Mouse (Mus musculus) stomach, embryonic 16.5 days (tissue): Measurements from ENCODE around the gene Hlcs. TPM values are rescaled to one million over a fixed set of nuclear protein-coding genes. Genes with fewer than 3 reads are reported as not detected.

Experiments used
- ATAC-seq: fragments of 200-750 bp; cut with Nextera tagmentation; 2 replicates; pipeline ENCODE4 v1.8.0; 2017; ENCODE audit warnings: moderate number of reproducible peaks, moderate TSS enrichment; ENCODE audit not compliant: insufficient read depth, low FRiP score
- H3K27ac ChIP-seq: fragments of 300-500 bp; sonication (generic); 2 replicates; pipeline ENCODE4 v1.5.1; 2014; ENCODE audit warnings: low read length
- H3K27me3 ChIP-seq: fragments of 300-500 bp; sonication (generic); 2 replicates; pipeline ENCODE4 v1.6.1; 2014; ENCODE audit warnings: low read length, control low read depth, mixed read lengths; ENCODE audit not compliant: control insufficient read depth, insufficient read depth
- H3K36me3 ChIP-seq: fragments of 300-500 bp; sonication (generic); 2 replicates; pipeline ENCODE4 v1.6.1; 2014; ENCODE audit warnings: low read length; ENCODE audit not compliant: control insufficient read depth, insufficient read depth
- H3K4me1 ChIP-seq: fragments of 300-500 bp; sonication (generic); 2 replicates; pipeline ENCODE4 v1.6.1; 2014; ENCODE audit warnings: low read length, control low read depth, mixed read lengths; ENCODE audit not compliant: control insufficient read depth, insufficient read depth
- H3K4me2 ChIP-seq: fragments of 300-500 bp; sonication (generic); 2 replicates; pipeline ENCODE4 v1.6.1; 2014; ENCODE audit warnings: low read depth, low read length, mixed read lengths
- H3K4me3 ChIP-seq: fragments of 300-500 bp; sonication (generic); replicated peaks from 2 replicates; pipeline ENCODE4 v1.5.1; 2014; ENCODE audit warnings: mild to moderate bottlenecking, low read length
- H3K9ac ChIP-seq: fragments of 300-500 bp; sonication (generic); 2 replicates; pipeline ENCODE4 v1.6.1; 2014; ENCODE audit warnings: low read length
- H3K9me3 ChIP-seq: fragments of 300-500 bp; sonication (generic); replicated peaks from 2 replicates; pipeline ENCODE4 v1.6.1; 2016; ENCODE audit warnings: low read length, control low read depth; ENCODE audit not compliant: control insufficient read depth
- WGBS: fragments of 180-500 bp; shearing (Covaris S2); extraction: QIAGEN DNeasy Blood & Tissue Kit; methylation state at CpG from one replicate; pipeline ENCODE4 v1.1.7; 2014; 5-methylcytosine and 5-hydroxymethylcytosine counted together
- polyA plus RNA-seq: library from polyadenylated mRNA; unstranded; fragments of >200 nt; fragmentation: Nextera tagmentation; extraction: Ambion mirVana; gene quantifications from 2 replicates; pipeline ENCODE4 v1.2.1, GENCODE M21; 2015

Gene Hlcs
- polyA plus RNA-seq, 1 experiment from 2014 or later: 10.2 TPM

GRCm38 (mm10) chr16:94246058-94246784 is 67.2 kb downstream of the Hlcs start:
- Histone ChIP-seq H3K9ac (no peak overlapping the region), H3K4me3 (no peak overlapping the region)
- no peak for ATAC-seq

GRCm38 (mm10) chr16:94241126-94241525 is 72.2 kb downstream of the Hlcs start:
- Histone ChIP-seq H3K9ac (no peak overlapping the region), H3K27me3 (no peaks in the 10 kb centered on the region), H3K4me3 (no peak overlapping the region), H3K9me3 (no peaks in the 10 kb centered on the region), H3K4me1 (no peaks in the 10 kb centered on the region), H3K27ac (no peak overlapping the region), H3K4me2 (no peak overlapping the region), H3K36me3 (no peaks in the 10 kb centered on the region)
- 86% methylated on average over 10 of the region's 10 CpGs for WGBS
- no peak for ATAC-seq

More at GRCm38 (mm10) chr16:94246058-94246784, 67.2 kb downstream of the Hlcs start:
- Histone ChIP-seq H3K27me3 (no peaks in the 10 kb centered on the region), H3K4me1 (no peaks in the 10 kb centered on the region), H3K9me3 (no peaks in the 10 kb centered on the region), H3K27ac (no peak overlapping the region), H3K36me3 (no peaks in the 10 kb centered on the region), H3K4me2 (no peak overlapping the region)
- WGBS: 79% methylated on average over 17 of the region's 17 CpGs

- Histone ChIP-seq H3K4me2 (no peak overlapping the region), H3K4me3 (no peak overlapping the region), H3K4me1 (no peaks in the 10 kb centered on the region), H3K27me3 (no peaks in the 10 kb centered on the region), H3K9me3 (no peaks in the 10 kb centered on the region), H3K9ac (no peak overlapping the region), H3K36me3 (no peaks in the 10 kb centered on the region), H3K27ac (no peak overlapping the region)
- no peak for ATAC-seq
- 27% methylated on average over 2 of the region's 2 CpGs for WGBS
Measured at GRCm38 (mm10) chr16:94240190-94240589, 73.2 kb downstream of the Hlcs start.

- no peaks in the 10 kb centered on the region for H3K36me3 ChIP-seq
- no peaks in the 10 kb centered on the region for H3K9me3 ChIP-seq
- H3K4me1 ChIP-seq: no peaks in the 10 kb centered on the region
- H3K4me2 ChIP-seq: no peak overlapping the region
- H3K27me3 ChIP-seq: no peaks in the 10 kb centered on the region
- H3K9ac ChIP-seq: no peak overlapping the region
- 78% methylated on average over 6 of the region's 6 CpGs for WGBS
- no peak overlapping the region for H3K4me3 ChIP-seq
- ATAC-seq: no peak
- H3K27ac ChIP-seq: no peak overlapping the region
Measured at GRCm38 (mm10) chr16:94239567-94239966, 73.8 kb downstream of the Hlcs start.

GRCm38 (mm10) chr16:94239146-94239545 is 74.2 kb downstream of the Hlcs start:
- Histone ChIP-seq H3K27me3 (no peaks in the 10 kb centered on the region), H3K9ac (no peak overlapping the region), H3K4me3 (no peak overlapping the region), H3K36me3 (no peaks in the 10 kb centered on the region), H3K27ac (no peak overlapping the region), H3K9me3 (no peaks in the 10 kb centered on the region), H3K4me2 (no peak overlapping the region), H3K4me1 (no peaks in the 10 kb centered on the region)
- WGBS: 91% methylated on average over 7 of the region's 7 CpGs
- no peak for ATAC-seq

GRCm38 (mm10) chr16:94237130-94237484 is 76.3 kb downstream of the Hlcs start:
- H3K27ac ChIP-seq: no peak overlapping the region
- no peaks in the 10 kb centered on the region for H3K27me3 ChIP-seq
- H3K9ac ChIP-seq: no peak overlapping the region
- H3K4me1 ChIP-seq: no peaks in the 10 kb centered on the region
- no peaks in the 10 kb centered on the region for H3K9me3 ChIP-seq
- H3K36me3 ChIP-seq: no peaks in the 10 kb centered on the region
- 67% methylated on average over 6 of the region's 6 CpGs for WGBS
- H3K4me3 ChIP-seq: no peak overlapping the region
- no peak for ATAC-seq
- H3K4me2 ChIP-seq: no peak overlapping the region

GRCm38 (mm10) chr16:94236226-94237129 is 76.9 kb downstream of the Hlcs start:
- Histone ChIP-seq H3K9me3 (no peaks in the 10 kb centered on the region), H3K4me2 (no peak overlapping the region), H3K36me3 (no peaks in the 10 kb centered on the region), H3K9ac (no peak overlapping the region), H3K4me1 (no peaks in the 10 kb centered on the region), H3K4me3 (no peak overlapping the region), H3K27ac (no peak overlapping the region), H3K27me3 (no peaks in the 10 kb centered on the region)
- 50% methylated on average over 16 of the region's 16 CpGs for WGBS
- ATAC-seq: no peak

GRCm38 (mm10) chr16:94235718-94236117 is 77.7 kb downstream of the Hlcs start:
- Histone ChIP-seq H3K4me3 (no peak overlapping the region), H3K27me3 (no peaks in the 10 kb centered on the region), H3K27ac (no peak overlapping the region), H3K4me1 (no peaks in the 10 kb centered on the region), H3K4me2 (no peak overlapping the region), H3K36me3 (no peaks in the 10 kb centered on the region), H3K9ac (no peak overlapping the region), H3K9me3 (no peaks in the 10 kb centered on the region)
- no peak for ATAC-seq
- 81% methylated on average over 6 of the region's 6 CpGs for WGBS

GRCm38 (mm10) chr16:94234202-94234601 is 79.2 kb downstream of the Hlcs start:
- ATAC-seq: no peak
- Histone ChIP-seq H3K36me3 (peaks cover 5% of the 10 kb centered on the region; the same call in 1 of the 2 replicates), H3K27ac (no peak overlapping the region), H3K9me3 (no peaks in the 10 kb centered on the region), H3K4me1 (no peaks in the 10 kb centered on the region), H3K9ac (no peak overlapping the region), H3K27me3 (no peaks in the 10 kb centered on the region), H3K4me2 (no peak overlapping the region), H3K4me3 (no peak overlapping the region)
- 59% methylated on average over 4 of the region's 4 CpGs for WGBS
